ENCODE assay signal across 8 mouse cellular contexts in the genomic region with DNA sequence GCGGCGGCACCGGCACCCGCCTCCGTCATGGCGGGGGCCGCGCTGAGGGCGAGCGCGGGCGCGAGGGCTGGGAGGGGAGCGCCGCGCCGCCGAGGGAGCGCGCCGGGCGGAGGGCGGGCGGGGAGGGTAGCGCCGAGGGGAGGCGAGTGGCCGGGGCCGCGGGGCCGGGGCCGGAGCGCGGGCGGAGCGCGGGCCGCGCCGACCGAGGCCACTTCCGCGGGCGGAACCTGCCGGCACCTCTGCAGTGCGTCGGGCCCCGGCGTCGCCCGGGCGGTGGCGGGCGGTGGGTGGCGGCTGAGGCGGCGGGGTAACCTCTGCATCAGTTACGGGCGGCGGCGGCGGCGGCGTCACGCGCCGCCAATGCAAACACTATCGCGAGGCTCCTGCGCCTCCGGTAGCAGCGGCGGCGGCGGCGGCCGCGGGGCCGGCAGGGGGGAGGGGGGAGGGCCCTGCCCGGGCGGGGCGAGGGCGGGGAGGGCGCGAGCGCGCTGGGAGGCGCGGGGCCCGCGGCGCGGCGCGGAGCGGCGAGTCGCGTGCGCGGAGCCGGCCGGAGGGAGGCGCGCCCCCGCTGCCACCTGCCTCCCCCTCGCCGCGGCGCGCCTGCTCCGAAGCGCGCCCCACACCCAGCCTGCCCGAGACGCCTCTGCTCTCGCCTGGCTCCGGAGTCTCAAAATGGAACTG. TPM values are rescaled to one million over a fixed set of nuclear protein-coding genes. Genes with fewer than 3 reads are reported as not detected.
DNase-seq lines count a peak whose midpoint lies in the region; ATAC-seq and TF ChIP-seq lines count a peak whose summit lies in the region.

Tlk1 (minus strand) TSS at position 358 of the 681 bp plus-strand sequence.

- peak; percentile 84 for ATAC-seq in CD4-positive, CD25-positive, alpha-beta regulatory T cell, adult 4 months
- ATAC-seq in heart, embryonic 15.5 days (replicated peaks; ENCODE audit: insufficient number of reproducible peaks, insufficient read depth, low FRiP score, low read depth): peak; percentile 88
- peak; percentile 88 for ATAC-seq in liver, postnatal 0 days
- peak; percentile 87 for ATAC-seq in neural tube, embryonic 14.5 days (ENCODE audit: low read depth)

- peaks cover 70% of the 10 kb centered on the region for H3K4me1 ChIP-seq in erythroblast, embryonic 14.5 days (ENCODE audit: control insufficient read depth)
- H3K4me1 ChIP-seq in heart, embryonic 15.5 days (replicated peaks): peaks cover 22% of the 10 kb centered on the region
- peaks cover 44% of the 10 kb centered on the region for H3K4me1 ChIP-seq in liver, postnatal 0 days (ENCODE audit: insufficient read depth)
- H3K4me1 ChIP-seq in neural tube, embryonic 14.5 days (ENCODE audit: control insufficient read depth, insufficient read depth, low read length): peaks cover 6% of the 10 kb centered on the region; the same call in 1 of the 2 replicates

- peak; percentile 58 for DNase-seq in brain, embryonic 18.5 days (ENCODE audit: low read depth, low spot score)
- peak; percentile 91 for DNase-seq in kidney, postnatal 14 days
- DNase-seq in liver, postnatal 0 days: peak; percentile 91
- DNase-seq in testis, postnatal 10 days (ENCODE audit: low spot score): peak; percentile 87

- peaks cover 22% of the 10 kb centered on the region for H3K36me3 ChIP-seq in erythroblast, embryonic 14.5 days (ENCODE audit: control insufficient read depth)
- H3K36me3 ChIP-seq in heart, embryonic 15.5 days: no peaks in the 10 kb centered on the region
- no peaks in the 10 kb centered on the region for H3K36me3 ChIP-seq in liver, postnatal 0 days (replicated peaks; ENCODE audit: insufficient read depth, low read length)
- H3K36me3 ChIP-seq in neural tube, embryonic 14.5 days (ENCODE audit: control insufficient read depth, insufficient read depth, low read length): no peaks in the 10 kb centered on the region

- no peaks in the 10 kb centered on the region for H3K9me3 ChIP-seq in erythroblast, embryonic 14.5 days (ENCODE audit: control insufficient read depth, low read length)
- no peaks in the 10 kb centered on the region for H3K9me3 ChIP-seq in heart, embryonic 15.5 days (replicated peaks)
- H3K9me3 ChIP-seq in liver, postnatal 0 days (ENCODE audit: low read length): no peaks in the 10 kb centered on the region
- no peaks in the 10 kb centered on the region for H3K9me3 ChIP-seq in neural tube, embryonic 14.5 days (ENCODE audit: control insufficient read depth, low read length)

- H3K9ac ChIP-seq in heart, embryonic 15.5 days: peak within 1 kb of the TSS; percentile 100
- H3K9ac ChIP-seq in liver, postnatal 0 days (replicated peaks): peak within 1 kb of the TSS; percentile 98
- peak within 1 kb of the TSS; percentile 90 for H3K9ac ChIP-seq in neural tube, embryonic 14.5 days (replicated peaks; ENCODE audit: low read depth, low read length)

- H3K4me3 ChIP-seq in erythroblast, embryonic 14.5 days (replicated peaks): peak within 1 kb of the TSS; percentile 99
- H3K4me3 ChIP-seq in heart, embryonic 15.5 days: peak within 1 kb of the TSS; percentile 98
- H3K4me3 ChIP-seq in liver, postnatal 0 days (ENCODE audit: low read depth, low read length): peak within 1 kb of the TSS; percentile 95
- peak within 1 kb of the TSS; percentile 86 for H3K4me3 ChIP-seq in neural tube, embryonic 14.5 days (ENCODE audit: low read depth, low read length)

- H3K27ac ChIP-seq in heart, embryonic 15.5 days: peak within 1 kb of the TSS; percentile 100
- H3K27ac ChIP-seq in liver, postnatal 0 days (ENCODE audit: low read depth): peak within 1 kb of the TSS; percentile 100
- H3K27ac ChIP-seq in neural tube, embryonic 14.5 days (ENCODE audit: low read depth, low read length): peak within 1 kb of the TSS; percentile 99

- H3K27me3 ChIP-seq in erythroblast, embryonic 14.5 days (ENCODE audit: control insufficient read depth): no peaks in the 10 kb centered on the region
- H3K27me3 ChIP-seq in heart, embryonic 15.5 days: no peaks in the 10 kb centered on the region
- no peaks in the 10 kb centered on the region for H3K27me3 ChIP-seq in liver, postnatal 0 days (ENCODE audit: insufficient read depth, low read length)
- H3K27me3 ChIP-seq in neural tube, embryonic 14.5 days (ENCODE audit: control insufficient read depth, insufficient read depth, low read length): no peaks in the 10 kb centered on the region

- under 1% methylated on average over 52 of the region's 118 CpGs for WGBS in heart, embryonic 15.5 days
- 2% methylated on average over 38 of the region's 118 CpGs for WGBS in liver, postnatal 0 days (ENCODE audit: insufficient replicate concordance)
- under 1% methylated on average over 34 of the region's 118 CpGs for WGBS in neural tube, embryonic 14.5 days

- no peak for TF ChIP-seq CTCF in liver, postnatal 0 days (IDR thresholded peaks at IDR 0.05; ENCODE audit: low read depth)

- TF ChIP-seq EP300 in liver, postnatal 0 days (IDR thresholded peaks at IDR 0.05; ENCODE audit: low read depth): no peak

- H3K4me2 ChIP-seq in heart, embryonic 15.5 days: peak within 1 kb of the TSS; percentile 67
- H3K4me2 ChIP-seq in liver, postnatal 0 days (ENCODE audit: low read depth, low read length): peak within 1 kb of the TSS; percentile 83
- peak within 1 kb of the TSS; percentile 49 for H3K4me2 ChIP-seq in neural tube, embryonic 14.5 days (ENCODE audit: low read depth, low read length)

RNA-seq across cellular contexts. Expression of gene Tlk1, which starts in this region (rescaled TPM):
- 10 to 100 TPM; 41.7 to 42.6 TPM for polyA plus RNA-seq in CD4-positive, CD25-positive, alpha-beta regulatory T cell, adult 4 months (2017; shearing (Covaris generic))
- 3.3 and 4.5 TPM in 2 replicates for polyA plus RNA-seq in erythroblast, embryonic 14.5 days (2012)
- 24.4 and 28.0 TPM in 2 replicates for polyA plus RNA-seq in heart, embryonic 15.5 days (2015; fragmentation: Nextera tagmentation; extraction: Ambion mirVana)
- polyA plus RNA-seq in liver, postnatal 0 days (2015; fragmentation: Nextera tagmentation; extraction: Ambion mirVana): 23.2 and 25.3 TPM in 2 replicates
- polyA plus RNA-seq in neural tube, embryonic 14.5 days (2014; fragmentation: Nextera tagmentation; extraction: Ambion mirVana): 27.6 and 28.2 TPM in 2 replicates

Comparison
In these comparisons a context has a peak if more than half of its experiments do, and no peak if none do; other contexts are left out.
1. Peak in every context shown above with its lines: DNase-seq, ATAC-seq, H3K4me3 ChIP-seq and H3K27ac ChIP-seq.